Mouse (Mus musculus): ENCODE measurements at regions not wholly inside any gene's neighbourhood (a gene's known extent, or its start where the extent isn't known, plus 50 kb on each side); places are given as distances from the start of the nearest gene placed in this dataset.

- DNase-seq (ENCODE audit: extremely low read depth, low read depth, low spot score) = no peak
- TF ChIP-seq POLR2A (IDR thresholded peaks at IDR 0.05; ENCODE audit: extremely low read depth, insufficient read depth, low read length) = no peak
- TF ChIP-seq CTCF (IDR thresholded peaks at IDR 0.05; ENCODE audit: low read depth, low read length) = no peak
- Histone ChIP-seq H3K79me2 (ENCODE audit: control insufficient read depth, insufficient read depth, low read length) (no peaks in the 10 kb centered on the region), H3K4me1 (ENCODE audit: control insufficient read depth, insufficient read depth, low read length) (no peaks in the 10 kb centered on the region), H3K27me3 (ENCODE audit: control insufficient read depth, insufficient read depth, low read length) (no peaks in the 10 kb centered on the region), H3K27ac (replicated peaks; ENCODE audit: insufficient read depth, low read depth, low read length) (no peak overlapping the region), H3K36me3 (ENCODE audit: control insufficient read depth, insufficient read depth, low read length) (no peaks in the 10 kb centered on the region), H3K4me3 (ENCODE audit: insufficient read depth, low read depth, low read length) (no peak overlapping the region), H3K9ac (ENCODE audit: low read depth, low read length) (no peak overlapping the region)
- WGBS = 67% methylated on average over 4 of the region's 4 CpGs
Observed at GRCm38 (mm10) chr14:37292084-37292860, 157.2 kb upstream of the Ghitm start.

- Histone ChIP-seq H3K27me3 (ENCODE audit: control insufficient read depth, insufficient read depth, low read length) (no peaks in the 10 kb centered on the region), H3K27ac (replicated peaks; ENCODE audit: insufficient read depth, low read depth, low read length) (peak overlapping the region; percentile 35; the same call in 1 of the 2 replicates), H3K36me3 (ENCODE audit: control insufficient read depth, insufficient read depth, low read length) (no peaks in the 10 kb centered on the region), H3K9ac (ENCODE audit: low read depth, low read length) (no peak overlapping the region), H3K4me1 (ENCODE audit: control insufficient read depth, insufficient read depth, low read length) (no peaks in the 10 kb centered on the region), H3K4me3 (ENCODE audit: insufficient read depth, low read depth, low read length) (no peak overlapping the region), H3K79me2 (ENCODE audit: control insufficient read depth, insufficient read depth, low read length) (no peaks in the 10 kb centered on the region)
- peak; percentile 12 for DNase-seq (ENCODE audit: extremely low read depth, low read depth, low spot score)
- WGBS = 41% methylated on average over 5 of the region's 5 CpGs
- TF ChIP-seq POLR2A (IDR thresholded peaks at IDR 0.05; ENCODE audit: extremely low read depth, insufficient read depth, low read length) (no peak), CTCF (IDR thresholded peaks at IDR 0.05; ENCODE audit: low read depth, low read length) (no peak)
Observed at GRCm38 (mm10) chr14:37284391-37284790, 149.3 kb upstream of the Ghitm start.

- WGBS = 70% methylated on average over 2 of the region's 2 CpGs
- Histone ChIP-seq H3K27ac (replicated peaks; ENCODE audit: insufficient read depth, low read depth, low read length) (no peak overlapping the region), H3K9ac (ENCODE audit: low read depth, low read length) (no peak overlapping the region), H3K4me1 (ENCODE audit: control insufficient read depth, insufficient read depth, low read length) (no peaks in the 10 kb centered on the region), H3K4me3 (ENCODE audit: insufficient read depth, low read depth, low read length) (no peak overlapping the region), H3K27me3 (ENCODE audit: control insufficient read depth, insufficient read depth, low read length) (no peaks in the 10 kb centered on the region), H3K79me2 (ENCODE audit: control insufficient read depth, insufficient read depth, low read length) (no peaks in the 10 kb centered on the region), H3K36me3 (ENCODE audit: control insufficient read depth, insufficient read depth, low read length) (no peaks in the 10 kb centered on the region)
- DNase-seq (ENCODE audit: extremely low read depth, low read depth, low spot score) = no peak
- TF ChIP-seq CTCF (IDR thresholded peaks at IDR 0.05; ENCODE audit: low read depth, low read length) = no peak
- TF ChIP-seq POLR2A (IDR thresholded peaks at IDR 0.05; ENCODE audit: extremely low read depth, insufficient read depth, low read length) = no peak
Observed at GRCm38 (mm10) chr14:37279356-37279755, 144.3 kb upstream of the Ghitm start.

GRCm38 (mm10) chr14:37276728-37277695 is 141.9 kb upstream of the Ghitm start:
- Histone ChIP-seq H3K79me2 (ENCODE audit: control insufficient read depth, insufficient read depth, low read length) (no peaks in the 10 kb centered on the region), H3K4me1 (ENCODE audit: control insufficient read depth, insufficient read depth, low read length) (no peaks in the 10 kb centered on the region), H3K4me3 (ENCODE audit: insufficient read depth, low read depth, low read length) (no peak overlapping the region), H3K36me3 (ENCODE audit: control insufficient read depth, insufficient read depth, low read length) (no peaks in the 10 kb centered on the region), H3K27me3 (ENCODE audit: control insufficient read depth, insufficient read depth, low read length) (no peaks in the 10 kb centered on the region), H3K9ac (ENCODE audit: low read depth, low read length) (no peak overlapping the region), H3K27ac (replicated peaks; ENCODE audit: insufficient read depth, low read depth, low read length) (no peak overlapping the region)
- DNase-seq (ENCODE audit: extremely low read depth, low read depth, low spot score) = peak; percentile 68
- peak; percentile 25; the same call in 1 of the 2 replicates for TF ChIP-seq CTCF (IDR thresholded peaks at IDR 0.05; ENCODE audit: low read depth, low read length)
- TF ChIP-seq POLR2A (IDR thresholded peaks at IDR 0.05; ENCODE audit: extremely low read depth, insufficient read depth, low read length) = no peak
- 52% methylated on average over 7 of the region's 7 CpGs for WGBS

- H3K27me3 ChIP-seq (ENCODE audit: control insufficient read depth, insufficient read depth, low read length) = no peaks in the 10 kb centered on the region
- H3K27ac ChIP-seq (replicated peaks; ENCODE audit: insufficient read depth, low read depth, low read length) = no peak overlapping the region
- TF ChIP-seq CTCF (IDR thresholded peaks at IDR 0.05; ENCODE audit: low read depth, low read length) = no peak
- TF ChIP-seq POLR2A (IDR thresholded peaks at IDR 0.05; ENCODE audit: extremely low read depth, insufficient read depth, low read length) = no peak
- H3K36me3 ChIP-seq (ENCODE audit: control insufficient read depth, insufficient read depth, low read length) = no peaks in the 10 kb centered on the region
- H3K4me3 ChIP-seq (ENCODE audit: insufficient read depth, low read depth, low read length) = no peak overlapping the region
- no peak for DNase-seq (ENCODE audit: extremely low read depth, low read depth, low spot score)
- no peaks in the 10 kb centered on the region for H3K4me1 ChIP-seq (ENCODE audit: control insufficient read depth, insufficient read depth, low read length)
- no peak overlapping the region for H3K9ac ChIP-seq (ENCODE audit: low read depth, low read length)
- no peaks in the 10 kb centered on the region for H3K79me2 ChIP-seq (ENCODE audit: control insufficient read depth, insufficient read depth, low read length)
- 79% methylated on average over 2 of the region's 2 CpGs for WGBS
Observed at GRCm38 (mm10) chr14:37272063-37272462, 137.0 kb upstream of the Ghitm start.
